Mouse (Mus musculus): Measurements from ENCODE around the gene Trim24. TPM values are rescaled to one million over a fixed set of nuclear protein-coding genes. Genes with fewer than 3 reads are reported as not detected.
"Not testable (repeated sequence)": the region's sequence is repeated elsewhere in the genome, so short reads cannot be mapped to it uniquely, and the experiment has no call there.

Gene Trim24
- polyA plus RNA-seq, 1 experiment from 2014 or later: 35.4 TPM

GRCm38 (mm10) chr6:37836951-37837565, 33.6 kb upstream of the Trim24 start:
- H3K27ac ChIP-seq (ENCODE audit: low read depth, low read length); DNase-seq (ENCODE audit: low spot score); H3K27me3 ChIP-seq (ENCODE audit: control insufficient read depth, insufficient read depth, low read length); H3K9ac ChIP-seq (ENCODE audit: low read depth, low read length); H3K4me3 ChIP-seq (ENCODE audit: low read depth, low read length); ATAC-seq (ENCODE audit: low FRiP score); H3K36me3 ChIP-seq (ENCODE audit: control insufficient read depth, insufficient read depth, low read length); H3K4me1 ChIP-seq (replicated peaks; ENCODE audit: control insufficient read depth, insufficient read depth, low read length); H3K4me2 ChIP-seq (replicated peaks; ENCODE audit: low read depth, low read length); H3K9me3 ChIP-seq (ENCODE audit: control insufficient read depth, low read length): not testable (repeated sequence)
- 89% methylated on average over 2 of the region's 2 CpGs for WGBS

GRCm38 (mm10) chr6:37842779-37843605, 27.6 kb upstream of the Trim24 start:
- Histone ChIP-seq H3K4me3 (ENCODE audit: low read depth, low read length) (no peak overlapping the region), H3K4me2 (replicated peaks; ENCODE audit: low read depth, low read length) (no peak overlapping the region), H3K4me1 (replicated peaks; ENCODE audit: control insufficient read depth, insufficient read depth, low read length) (no peaks in the 10 kb centered on the region), H3K36me3 (ENCODE audit: control insufficient read depth, insufficient read depth, low read length) (no peaks in the 10 kb centered on the region), H3K9me3 (ENCODE audit: control insufficient read depth, low read length) (no peaks in the 10 kb centered on the region), H3K27me3 (ENCODE audit: control insufficient read depth, insufficient read depth, low read length) (no peaks in the 10 kb centered on the region), H3K9ac (ENCODE audit: low read depth, low read length) (no peak overlapping the region), H3K27ac (ENCODE audit: low read depth, low read length) (no peak overlapping the region)
- DNase-seq (ENCODE audit: low spot score): no peak
- WGBS: 88% methylated on average over 5 of the region's 5 CpGs
- no peak for ATAC-seq (ENCODE audit: low FRiP score)

- no peak overlapping the region for H3K9ac ChIP-seq (ENCODE audit: low read depth, low read length)
- ATAC-seq (ENCODE audit: low FRiP score) (no peak), DNase-seq (ENCODE audit: low spot score) (no peak)
- H3K4me3 ChIP-seq (ENCODE audit: low read depth, low read length): no peak overlapping the region
- 92% methylated on average over 8 of the region's 8 CpGs for WGBS
- H3K9me3 ChIP-seq (ENCODE audit: control insufficient read depth, low read length): no peaks in the 10 kb centered on the region
- no peak overlapping the region for H3K27ac ChIP-seq (ENCODE audit: low read depth, low read length)
- no peaks in the 10 kb centered on the region for H3K36me3 ChIP-seq (ENCODE audit: control insufficient read depth, insufficient read depth, low read length)
- H3K27me3 ChIP-seq (ENCODE audit: control insufficient read depth, insufficient read depth, low read length): no peaks in the 10 kb centered on the region
- H3K4me1 ChIP-seq (replicated peaks; ENCODE audit: control insufficient read depth, insufficient read depth, low read length): no peaks in the 10 kb centered on the region
- H3K4me2 ChIP-seq (replicated peaks; ENCODE audit: low read depth, low read length): no peak overlapping the region
These were observed 26.9 kb upstream of the Trim24 start for GRCm38 (mm10) chr6:37843647-37844273.

- not testable (repeated sequence) for H3K4me2 ChIP-seq (replicated peaks; ENCODE audit: low read depth, low read length); H3K27me3 ChIP-seq (ENCODE audit: control insufficient read depth, insufficient read depth, low read length); H3K4me3 ChIP-seq (ENCODE audit: low read depth, low read length); H3K27ac ChIP-seq (ENCODE audit: low read depth, low read length); ATAC-seq (ENCODE audit: low FRiP score); H3K9me3 ChIP-seq (ENCODE audit: control insufficient read depth, low read length); DNase-seq (ENCODE audit: low spot score); H3K36me3 ChIP-seq (ENCODE audit: control insufficient read depth, insufficient read depth, low read length); H3K4me1 ChIP-seq (replicated peaks; ENCODE audit: control insufficient read depth, insufficient read depth, low read length); H3K9ac ChIP-seq (ENCODE audit: low read depth, low read length)
- 95% methylated on average over 6 of the region's 6 CpGs for WGBS
These were observed 25.7 kb upstream of the Trim24 start for GRCm38 (mm10) chr6:37844947-37845346.

- H3K4me2 ChIP-seq (replicated peaks; ENCODE audit: low read depth, low read length); H3K4me1 ChIP-seq (replicated peaks; ENCODE audit: control insufficient read depth, insufficient read depth, low read length); H3K27me3 ChIP-seq (ENCODE audit: control insufficient read depth, insufficient read depth, low read length); H3K27ac ChIP-seq (ENCODE audit: low read depth, low read length); H3K4me3 ChIP-seq (ENCODE audit: low read depth, low read length); ATAC-seq (ENCODE audit: low FRiP score); H3K9me3 ChIP-seq (ENCODE audit: control insufficient read depth, low read length); H3K36me3 ChIP-seq (ENCODE audit: control insufficient read depth, insufficient read depth, low read length); DNase-seq (ENCODE audit: low spot score); H3K9ac ChIP-seq (ENCODE audit: low read depth, low read length): not testable (repeated sequence)
- WGBS: 87% methylated on average over 4 of the region's 4 CpGs
These were observed 23.1 kb upstream of the Trim24 start for GRCm38 (mm10) chr6:37847531-37847930.

GRCm38 (mm10) chr6:37851352-37851751, 19.3 kb upstream of the Trim24 start:
- Histone ChIP-seq H3K27me3 (ENCODE audit: control insufficient read depth, insufficient read depth, low read length) (no peaks in the 10 kb centered on the region), H3K4me2 (replicated peaks; ENCODE audit: low read depth, low read length) (no peak overlapping the region), H3K36me3 (ENCODE audit: control insufficient read depth, insufficient read depth, low read length) (no peaks in the 10 kb centered on the region), H3K4me3 (ENCODE audit: low read depth, low read length) (no peak overlapping the region), H3K4me1 (replicated peaks; ENCODE audit: control insufficient read depth, insufficient read depth, low read length) (no peaks in the 10 kb centered on the region), H3K9ac (ENCODE audit: low read depth, low read length) (no peak overlapping the region), H3K27ac (ENCODE audit: low read depth, low read length) (no peak overlapping the region), H3K9me3 (ENCODE audit: control insufficient read depth, low read length) (no peaks in the 10 kb centered on the region)
- DNase-seq (ENCODE audit: low spot score) (no peak), ATAC-seq (ENCODE audit: low FRiP score) (no peak)
- 86% methylated on average over 2 of the region's 2 CpGs for WGBS

GRCm38 (mm10) chr6:37853289-37853688, 17.3 kb upstream of the Trim24 start:
- H3K27ac ChIP-seq (ENCODE audit: low read depth, low read length): no peak overlapping the region
- no peak overlapping the region for H3K4me2 ChIP-seq (replicated peaks; ENCODE audit: low read depth, low read length)
- H3K9me3 ChIP-seq (ENCODE audit: control insufficient read depth, low read length): no peaks in the 10 kb centered on the region
- H3K4me1 ChIP-seq (replicated peaks; ENCODE audit: control insufficient read depth, insufficient read depth, low read length): no peaks in the 10 kb centered on the region
- no peaks in the 10 kb centered on the region for H3K36me3 ChIP-seq (ENCODE audit: control insufficient read depth, insufficient read depth, low read length)
- no peak overlapping the region for H3K4me3 ChIP-seq (ENCODE audit: low read depth, low read length)
- no peaks in the 10 kb centered on the region for H3K27me3 ChIP-seq (ENCODE audit: control insufficient read depth, insufficient read depth, low read length)
- 89% methylated on average over 2 of the region's 2 CpGs for WGBS
- DNase-seq (ENCODE audit: low spot score) (no peak), ATAC-seq (ENCODE audit: low FRiP score) (no peak)
- no peak overlapping the region for H3K9ac ChIP-seq (ENCODE audit: low read depth, low read length)

- Histone ChIP-seq H3K9ac (ENCODE audit: low read depth, low read length) (no peak overlapping the region), H3K9me3 (ENCODE audit: control insufficient read depth, low read length) (no peaks in the 10 kb centered on the region), H3K27ac (ENCODE audit: low read depth, low read length) (no peak overlapping the region), H3K4me2 (replicated peaks; ENCODE audit: low read depth, low read length) (no peak overlapping the region), H3K4me1 (replicated peaks; ENCODE audit: control insufficient read depth, insufficient read depth, low read length) (no peaks in the 10 kb centered on the region), H3K27me3 (ENCODE audit: control insufficient read depth, insufficient read depth, low read length) (no peaks in the 10 kb centered on the region), H3K4me3 (ENCODE audit: low read depth, low read length) (no peak overlapping the region), H3K36me3 (ENCODE audit: control insufficient read depth, insufficient read depth, low read length) (no peaks in the 10 kb centered on the region)
- ATAC-seq (ENCODE audit: low FRiP score) (no peak), DNase-seq (ENCODE audit: low spot score) (no peak)
- WGBS: 99% methylated on average over 2 of the region's 2 CpGs
These were observed 15.2 kb upstream of the Trim24 start for GRCm38 (mm10) chr6:37855384-37855783.

Data from hindbrain, embryonic 11.5 days (tissue).